Mouse (Mus musculus) large intestine, adult 2 months (tissue): ENCODE measurements around the gene Apol6. TPM values are rescaled to one million over a fixed set of nuclear protein-coding genes. Genes with fewer than 3 reads are reported as not detected.

ENCODE experiments used
- DNase-seq: peaks from one replicate; pipeline ENCODE4 v3.0.0-alpha.2; 2012; ENCODE audit warnings: low read depth, low spot score
- WGBS: fragments of 180-500 bp; shearing (Covaris S2); methylation state at CpG from one replicate; pipeline ENCODE4 v1.1.7; 2018; 5-methylcytosine and 5-hydroxymethylcytosine counted together
- polyA plus RNA-seq: library from polyadenylated mRNA; depleted of rRNA; stranded (reverse); fragments of >200 nt; gene quantifications from 2 replicates; pipeline ENCODE4 v1.2.3, GENCODE M21; 2012; rRNA removed

Apol6 gene
- 3.6 and 3.8 TPM in 2 replicates for polyA plus RNA-seq

DNA sequence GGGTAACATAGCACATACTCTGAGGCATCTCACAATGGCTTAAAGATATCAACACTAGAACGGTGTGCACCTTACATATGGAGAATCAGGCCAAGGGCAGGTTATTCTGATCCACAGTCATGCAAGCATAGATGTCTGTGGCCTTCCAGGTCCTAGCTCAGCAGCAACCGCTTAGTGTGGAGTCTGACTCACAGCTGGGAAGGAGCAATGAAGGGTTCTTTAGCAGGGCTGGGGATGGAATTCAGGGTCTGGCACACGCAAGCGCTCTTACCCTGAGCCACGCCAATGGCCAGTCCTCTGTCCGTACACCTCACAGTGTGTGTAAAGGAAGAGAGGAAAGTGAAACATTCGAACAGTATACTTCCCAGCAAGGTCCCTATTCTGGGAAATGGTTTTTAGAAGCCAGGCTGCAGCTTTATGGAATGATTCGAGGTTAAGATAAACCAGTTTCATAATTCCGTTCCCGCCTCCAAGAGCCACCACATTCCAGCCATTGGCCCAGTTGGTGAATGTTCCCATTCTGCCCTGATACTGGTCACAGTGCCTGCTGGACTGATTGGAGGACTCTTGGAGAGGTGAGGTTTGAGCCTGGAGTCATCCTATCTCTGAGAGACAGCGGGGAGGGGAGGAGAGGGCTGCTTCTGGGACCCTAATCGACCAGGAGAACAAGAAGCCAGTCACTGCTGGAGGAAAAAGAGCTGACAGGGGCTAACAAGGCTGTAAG, at the start of gene Apol6:
Apol6 (plus strand) TSS at position 133 of the 724 bp plus-strand sequence.
- DNase-seq = no peak
- 75% methylated on average over 12 of the region's 12 CpGs for WGBS

DNA sequence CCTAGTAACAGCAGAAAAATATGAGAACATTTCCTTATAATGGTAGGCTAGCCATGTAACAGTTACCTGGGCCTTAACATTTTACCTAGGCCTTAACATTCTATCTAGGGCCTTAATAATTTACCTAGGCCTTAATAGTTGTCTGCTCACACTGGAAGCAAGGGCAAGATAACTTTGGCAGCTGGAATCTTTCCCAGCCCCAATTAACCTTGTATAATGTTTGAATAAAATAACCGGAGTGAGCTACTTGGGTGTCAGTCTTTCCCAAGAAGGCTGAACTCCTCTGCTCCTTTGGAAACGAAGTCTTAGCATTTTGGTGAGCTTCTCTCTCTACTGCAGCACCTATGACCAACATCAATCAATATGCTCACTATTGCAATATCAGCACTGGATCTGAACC, 46.5 kb upstream of the Apol6 start:
- DNase-seq = no peak
- 27% methylated on average over 2 of the region's 2 CpGs for WGBS

DNA sequence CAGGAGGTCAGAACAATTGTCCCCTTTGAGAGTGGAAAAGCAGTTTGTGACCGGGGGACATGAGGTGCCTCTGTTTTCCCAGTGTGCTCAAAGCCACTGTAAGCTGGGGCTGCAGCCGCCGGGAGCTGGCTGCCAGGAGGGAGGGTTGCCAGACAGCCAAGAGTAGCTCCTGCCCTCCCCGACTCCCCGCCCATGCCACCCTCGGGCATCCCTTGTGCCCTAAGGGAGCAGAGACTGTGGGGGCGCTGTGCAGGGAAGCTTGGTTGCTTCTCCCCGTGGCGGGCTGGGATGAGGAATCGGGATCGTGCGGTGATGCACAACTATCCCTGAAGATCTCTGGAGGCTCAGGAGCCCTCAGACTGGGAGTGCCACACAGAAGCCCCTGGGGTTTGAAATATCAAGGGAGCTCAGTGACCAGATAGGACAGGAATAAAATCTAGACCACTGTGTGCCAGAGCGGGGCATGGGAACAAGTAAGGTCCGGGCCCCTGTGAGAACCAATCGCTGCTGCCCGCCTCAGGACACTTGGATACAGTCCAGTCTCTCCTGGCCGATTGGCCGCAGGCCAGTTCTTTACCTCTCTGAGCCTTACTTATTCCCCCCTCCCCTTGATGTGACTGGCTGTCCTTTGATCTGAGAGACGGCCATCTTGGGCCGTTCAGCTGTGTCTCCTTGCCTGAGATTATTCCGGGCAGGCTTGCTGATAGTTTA, 45.5 kb upstream of the Apol6 start:
- WGBS = 42% methylated on average over 21 of the region's 21 CpGs
- DNase-seq = no peak

DNA sequence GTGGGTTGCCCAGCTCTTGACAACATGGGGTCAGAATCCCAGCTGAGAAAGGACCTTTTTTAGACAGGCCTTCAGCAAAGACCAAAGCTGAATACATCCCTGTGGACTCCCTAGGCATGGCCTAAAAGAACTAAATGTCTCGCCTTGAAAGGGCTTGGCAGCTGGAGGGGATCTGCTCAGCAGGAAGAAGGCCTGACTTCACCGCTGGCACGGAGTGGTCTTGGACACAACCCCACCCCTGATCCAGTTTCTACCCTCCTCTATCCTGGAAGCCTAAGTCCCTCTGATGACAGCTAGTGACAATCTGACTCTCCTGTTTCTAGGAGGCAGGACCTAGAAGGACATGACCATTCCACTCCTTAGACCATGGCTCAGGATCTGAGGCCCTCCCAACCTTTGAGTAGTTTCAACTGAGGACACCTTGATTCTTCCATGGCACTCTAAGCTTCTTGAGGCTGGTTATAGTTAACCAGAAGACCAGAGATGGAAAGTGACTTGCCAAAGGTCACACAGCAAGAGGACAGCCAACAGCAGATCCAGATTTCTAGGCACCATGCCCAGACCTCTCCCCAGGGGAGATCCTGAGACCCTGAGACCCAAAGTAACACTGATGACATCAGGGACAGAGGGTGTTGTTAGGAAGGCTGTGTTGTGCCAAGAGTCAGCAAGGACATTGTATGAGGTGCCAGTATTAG, 41.2 kb upstream of the Apol6 start:
- WGBS = 84% methylated on average over 3 of the region's 3 CpGs
- no peak for DNase-seq

DNA sequence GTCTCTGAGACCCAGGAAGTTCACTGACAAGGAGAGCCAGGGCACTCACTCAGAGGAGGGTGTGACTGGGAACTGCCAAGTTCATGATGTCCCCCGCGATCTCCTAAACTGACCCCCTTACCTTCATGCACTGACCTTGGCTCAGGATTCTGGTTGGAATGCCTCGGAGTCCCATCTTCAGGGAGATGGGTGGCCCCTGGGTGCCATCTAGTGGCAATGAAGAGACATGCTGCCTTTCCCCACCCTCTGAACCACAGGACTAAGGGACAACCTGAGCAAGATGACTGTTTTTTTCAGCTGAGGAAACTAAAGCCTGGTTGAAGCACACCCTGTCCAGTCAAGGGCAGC, 40.7 kb upstream of the Apol6 start:
- DNase-seq = peak; percentile 44
- WGBS = 2% methylated on average over 3 of the region's 3 CpGs

DNA sequence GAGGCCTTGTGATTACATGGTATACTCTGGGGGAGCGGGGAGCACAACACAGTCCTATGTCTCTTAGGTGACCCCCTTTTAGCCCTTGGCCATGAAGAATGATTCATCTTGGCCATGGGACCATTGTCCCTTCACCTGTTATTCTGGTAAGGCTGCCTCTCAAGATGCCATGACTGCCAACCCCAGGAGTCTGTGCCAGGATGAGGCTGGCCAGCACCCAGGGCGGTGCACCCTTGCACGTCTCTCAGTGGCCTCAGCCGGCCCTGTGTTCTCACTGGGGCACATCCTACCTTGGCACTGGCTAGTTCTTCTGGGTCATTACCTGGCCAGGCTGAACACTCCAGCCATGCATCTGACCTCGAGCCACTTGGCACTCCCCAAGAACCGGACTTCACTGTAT, 35.7 kb upstream of the Apol6 start:
- WGBS = 81% methylated on average over 6 of the region's 6 CpGs

DNA sequence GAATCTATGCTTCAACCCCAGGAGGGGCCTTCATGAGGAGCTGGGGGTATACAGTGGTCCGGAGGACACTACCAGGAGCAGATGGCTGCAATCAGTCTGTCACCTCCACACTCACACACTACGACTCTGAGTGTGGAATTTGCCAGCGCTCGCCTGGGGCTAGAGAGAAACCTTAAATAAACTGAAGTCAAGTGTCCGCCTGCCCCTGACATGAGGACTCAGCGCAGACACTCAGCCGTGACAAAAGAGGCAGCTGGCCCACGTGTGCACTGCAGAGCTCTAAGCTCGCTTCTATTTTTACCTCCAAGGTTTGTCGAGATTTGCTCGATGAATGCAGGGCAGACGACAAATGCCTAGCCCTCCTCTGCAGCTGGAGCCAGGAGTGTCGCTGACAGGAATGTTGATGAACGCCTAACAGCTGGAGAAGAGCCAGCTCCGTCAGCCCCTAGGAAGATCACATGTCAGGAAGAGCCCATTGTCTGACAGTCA, 30.7 kb upstream of the Apol6 start:
- WGBS = 18% methylated on average over 15 of the region's 15 CpGs
- no peak for DNase-seq

More for the DNA sequence above, 35.7 kb upstream of the Apol6 start:
- DNase-seq = no peak

DNA sequence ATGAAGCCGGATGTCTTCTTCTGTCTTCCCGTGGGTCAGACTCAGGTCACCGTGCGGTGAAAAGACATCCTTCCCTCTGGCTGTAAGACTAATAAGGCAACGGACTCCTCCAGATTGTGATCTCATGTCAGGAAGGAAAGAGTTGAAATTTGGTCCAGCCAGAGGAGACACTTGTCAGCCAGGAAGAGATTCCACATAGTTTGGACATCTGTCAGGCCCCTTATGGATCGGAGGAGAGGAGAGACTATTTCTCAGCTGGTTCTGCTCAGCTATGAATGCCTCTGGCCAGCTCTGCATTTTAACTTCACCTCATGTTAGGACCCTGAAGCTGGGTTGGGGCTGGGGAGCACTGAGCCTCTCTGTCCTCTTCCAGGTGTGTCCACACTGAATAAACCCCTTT, 30.1 kb upstream of the Apol6 start:
- DNase-seq = no peak
- 56% methylated on average over 6 of the region's 6 CpGs for WGBS

DNA sequence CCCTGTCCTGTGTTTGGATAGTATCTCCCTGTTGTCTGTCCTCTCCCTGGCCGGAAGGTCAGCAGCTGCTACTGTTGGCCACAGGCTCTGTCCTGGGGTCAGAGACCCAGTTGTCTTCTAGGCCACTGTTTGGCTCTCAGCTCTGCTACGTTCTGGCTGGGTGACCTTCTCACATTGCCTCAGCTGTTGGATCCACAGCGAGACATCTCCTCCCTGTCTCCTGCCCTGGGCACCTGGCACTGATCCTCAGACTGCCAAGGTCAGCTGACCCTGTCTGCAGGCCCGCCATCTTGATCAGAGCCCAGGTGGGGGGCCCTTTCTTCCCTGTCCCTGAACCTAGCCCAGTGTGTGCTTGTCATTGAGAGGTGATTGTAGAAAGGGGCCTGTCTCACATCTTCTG, 29.5 kb upstream of the Apol6 start:
- WGBS = 69% methylated on average over 4 of the region's 4 CpGs
- no peak for DNase-seq

DNA sequence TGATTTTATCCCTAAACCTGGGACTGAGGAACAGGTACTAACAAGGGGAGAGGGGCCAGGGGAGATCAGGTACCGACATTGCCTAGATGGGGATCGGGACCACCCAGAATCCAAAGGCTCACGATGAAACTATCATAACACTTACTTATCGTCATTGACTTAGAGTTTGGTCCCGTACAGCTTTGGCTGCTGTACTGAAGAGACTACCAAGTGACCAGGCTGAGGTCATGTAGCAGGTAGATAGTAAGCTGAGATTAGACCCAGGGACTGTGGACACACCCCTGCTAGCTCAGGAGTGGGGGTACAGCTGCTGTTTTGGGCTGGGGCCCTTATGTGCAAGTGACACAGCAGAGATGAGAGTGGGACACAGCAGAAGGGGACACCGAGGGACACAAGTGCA, 28.0 kb upstream of the Apol6 start:
- WGBS = 95% methylated on average over 6 of the region's 6 CpGs

DNA sequence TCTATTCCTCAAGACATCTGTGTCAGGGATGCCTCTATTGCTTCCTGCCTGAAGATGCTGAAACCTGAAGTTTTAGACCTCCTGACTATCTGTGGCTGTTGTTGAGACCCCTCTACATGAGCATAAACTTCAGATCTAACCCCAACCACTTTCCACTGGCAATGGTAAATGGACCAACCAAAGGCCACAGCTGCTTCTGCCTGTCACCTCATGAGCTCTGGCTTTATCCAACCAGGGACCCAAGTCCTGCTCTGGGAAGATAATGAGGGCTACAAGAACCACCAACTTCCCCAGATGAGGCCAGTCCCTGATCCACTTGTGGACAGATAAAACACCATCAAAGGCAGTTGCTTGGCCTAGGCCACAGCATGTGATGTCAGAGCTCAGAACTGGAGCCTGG, 26.6 kb upstream of the Apol6 start:
- DNase-seq = no peak

More for the DNA sequence above, 28.0 kb upstream of the Apol6 start:
- no peak for DNase-seq

DNA sequence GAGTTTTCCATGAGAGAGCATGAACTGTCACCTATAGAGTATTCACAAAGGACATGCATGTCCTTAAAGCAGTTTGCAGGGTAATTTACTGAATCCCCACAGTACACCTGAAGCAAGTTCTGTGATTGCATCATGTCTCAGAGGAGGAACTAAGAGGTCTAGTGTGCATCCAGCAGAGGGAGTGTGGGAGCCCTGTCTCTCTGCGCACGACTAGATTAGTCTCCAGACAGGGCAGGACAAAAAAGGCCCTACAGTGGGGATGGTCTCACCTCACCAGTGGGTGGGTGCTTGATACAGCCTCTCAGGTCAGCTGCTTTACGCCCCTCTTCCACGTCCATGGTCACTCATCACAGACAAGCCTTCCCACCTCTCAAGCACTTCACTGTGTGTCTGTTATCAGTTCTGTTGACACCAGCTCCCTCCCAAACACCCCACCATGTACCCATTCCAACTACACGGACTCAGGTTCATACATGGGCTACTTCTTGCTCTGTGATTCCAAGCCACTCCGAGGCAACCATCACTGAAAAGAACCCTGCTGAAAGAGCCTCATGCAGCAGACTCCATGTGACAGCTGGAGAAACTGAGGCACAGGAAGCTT, 25.7 kb upstream of the Apol6 start:
- no peak for DNase-seq
- WGBS = 50% methylated on average over 6 of the region's 6 CpGs

DNA sequence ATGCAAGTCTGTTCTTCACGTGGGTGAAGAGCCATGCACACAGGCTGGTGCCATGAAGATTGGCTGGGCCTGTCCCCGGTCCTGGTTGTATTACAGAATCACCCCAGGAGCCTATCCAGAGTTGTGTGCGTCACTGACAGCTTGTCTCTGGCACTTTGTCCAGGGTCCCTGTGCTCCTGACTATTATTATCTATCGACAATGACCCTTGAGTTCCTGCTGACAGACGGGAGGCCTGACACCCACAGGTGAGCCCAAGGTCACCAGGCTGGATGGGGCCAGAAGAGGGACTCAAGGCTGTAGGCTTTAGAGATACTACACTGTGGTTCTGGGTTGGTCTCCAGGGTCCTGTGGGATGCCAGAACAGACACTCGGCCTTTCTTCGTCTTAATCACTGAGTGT, 25.0 kb upstream of the Apol6 start:
- 62% methylated on average over 7 of the region's 7 CpGs for WGBS
- DNase-seq = no peak

DNA sequence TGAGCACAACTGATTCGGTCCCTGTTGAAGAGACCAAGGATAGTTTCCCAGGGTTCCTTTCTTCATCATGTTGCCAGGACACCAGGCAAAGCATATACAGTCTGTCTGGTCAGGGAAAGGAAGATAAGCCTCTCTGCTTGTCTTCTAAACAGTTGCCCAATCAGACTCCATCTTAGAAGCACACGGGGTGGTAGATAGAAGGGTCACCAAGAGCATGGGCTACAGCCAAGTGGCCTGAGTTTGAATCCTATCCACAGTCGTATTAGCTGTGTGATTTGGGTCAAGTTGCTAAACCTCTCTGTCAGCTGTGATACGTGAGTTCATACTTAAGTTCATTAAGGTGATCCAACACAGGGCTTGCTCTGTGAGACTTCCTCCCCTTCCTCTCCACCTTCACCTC, 24.4 kb upstream of the Apol6 start:
- no peak for DNase-seq
- WGBS = 78% methylated on average over 4 of the region's 4 CpGs

DNA sequence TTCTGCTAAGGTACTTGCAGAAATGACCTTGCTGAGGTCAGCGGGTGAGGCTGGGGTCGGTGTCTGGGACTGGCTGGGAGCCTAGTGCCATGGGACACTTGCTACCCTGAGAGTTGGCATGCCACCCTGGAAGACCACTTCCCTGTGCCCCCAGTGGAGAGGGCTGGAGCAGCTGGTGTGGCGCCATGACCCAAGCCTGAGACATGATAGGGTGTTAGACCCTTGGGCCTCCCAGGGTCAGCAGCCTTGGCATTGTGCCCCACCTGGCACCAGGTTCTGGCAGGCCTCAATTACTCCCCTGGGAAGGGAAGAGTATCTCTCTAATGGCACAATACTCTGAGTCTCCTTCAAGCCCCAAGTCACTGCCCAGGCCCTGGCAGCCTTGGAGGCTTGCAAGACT, 23.5 kb upstream of the Apol6 start:
- 94% methylated on average over 3 of the region's 3 CpGs for WGBS
- no peak for DNase-seq

DNA sequence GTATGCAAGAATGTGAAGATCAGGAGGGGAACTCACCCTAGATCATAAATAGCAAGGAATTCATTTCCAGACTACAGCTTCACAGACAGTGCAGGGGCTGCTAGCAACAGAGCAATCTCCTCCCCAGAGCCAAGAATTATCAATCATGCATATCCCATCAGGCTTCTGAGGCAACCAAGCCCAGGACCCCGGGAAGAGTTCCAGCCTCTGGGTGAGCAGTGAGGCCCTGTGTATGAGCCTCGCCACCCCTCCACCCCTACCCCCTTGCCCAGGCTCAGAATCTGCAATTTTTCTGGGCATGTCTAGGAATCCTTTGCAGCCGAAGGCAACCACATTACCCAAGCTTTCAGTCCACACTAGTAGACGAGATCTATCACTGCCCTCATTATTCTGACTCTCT, 22.7 kb upstream of the Apol6 start:
- DNase-seq = no peak
- 88% methylated on average over 4 of the region's 4 CpGs for WGBS

DNA sequence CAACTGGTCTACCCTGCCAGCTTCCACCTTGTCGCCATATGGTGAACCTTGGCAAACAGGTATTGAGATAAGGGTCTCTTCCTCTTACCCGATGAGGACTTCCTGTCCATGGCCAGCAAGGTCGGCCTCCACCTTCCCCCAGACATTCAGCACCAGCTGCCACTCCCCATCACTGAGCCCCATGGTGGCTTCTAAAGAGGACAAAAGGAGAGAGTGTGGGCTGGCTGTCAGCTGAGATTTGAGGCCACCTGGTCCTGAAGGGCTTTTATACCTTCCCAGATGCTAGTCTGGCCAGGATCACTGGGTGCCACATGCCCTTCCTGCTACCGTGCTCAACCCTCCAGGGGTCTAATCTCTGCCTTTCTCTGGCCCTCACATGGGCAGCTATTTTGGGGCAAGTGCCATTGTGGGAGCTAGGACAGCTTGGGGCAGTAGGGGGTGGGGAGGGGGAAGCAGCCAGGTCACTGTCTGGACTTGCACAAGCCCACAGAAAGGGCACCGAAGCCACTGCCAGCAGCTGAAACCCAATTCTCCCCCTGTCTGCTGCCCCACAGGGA, 22.1 kb upstream of the Apol6 start:
- no peak for DNase-seq
- 68% methylated on average over 5 of the region's 5 CpGs for WGBS

DNA sequence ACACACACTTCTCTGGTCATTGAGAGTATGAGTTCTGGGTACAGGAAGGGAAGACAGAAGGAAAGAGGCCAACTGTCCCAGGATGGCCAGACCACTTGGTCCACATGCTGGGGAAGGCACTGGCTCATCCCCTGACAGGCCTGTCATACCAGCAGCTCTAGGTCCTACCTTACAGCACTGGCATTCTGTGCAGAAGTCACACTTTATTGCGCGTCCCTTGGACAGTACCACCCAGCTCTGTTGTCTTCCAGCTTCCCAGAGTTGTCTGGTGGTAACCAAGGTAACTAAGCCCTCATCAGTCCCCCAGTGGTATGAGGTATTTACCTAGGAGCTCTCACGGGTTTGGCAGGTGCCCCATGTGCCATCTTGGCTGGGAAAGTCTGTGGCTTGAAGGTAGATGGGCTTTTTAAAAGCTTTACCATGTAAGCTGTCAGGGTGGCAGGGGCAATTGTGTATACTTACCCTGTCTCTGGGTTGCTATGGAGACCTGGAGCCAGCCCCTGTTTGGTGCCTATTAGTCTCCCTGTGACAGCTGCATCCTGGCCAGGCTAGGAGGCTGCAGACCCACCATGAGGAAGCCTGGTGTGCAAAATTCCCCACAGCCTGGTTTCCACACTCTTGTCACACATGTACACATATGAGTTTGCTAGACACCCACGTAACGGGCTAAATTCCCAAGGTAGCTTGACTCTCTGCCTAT, 18.5 kb upstream of the Apol6 start:
- no peak for DNase-seq
- WGBS = 67% methylated on average over 5 of the region's 5 CpGs

DNA sequence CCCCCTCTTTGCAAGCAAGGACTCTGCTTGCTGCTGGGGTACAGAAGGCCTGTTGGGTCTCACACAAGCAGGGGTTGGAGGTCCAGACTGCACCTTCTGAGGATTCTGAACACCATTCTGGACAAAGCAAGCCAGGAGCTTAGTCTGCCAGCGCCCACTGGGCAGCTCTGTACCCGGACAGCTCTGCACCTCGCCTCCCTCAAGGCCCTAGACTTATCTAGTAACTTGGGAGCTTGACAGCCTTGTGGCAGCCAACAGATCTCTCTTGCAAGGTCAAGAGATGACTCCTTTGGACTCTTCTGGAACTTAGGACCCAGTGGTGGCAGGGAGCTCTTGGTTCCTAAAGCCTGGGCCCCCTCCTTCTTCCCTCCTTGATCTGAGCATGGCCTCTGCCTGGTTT, 17.4 kb upstream of the Apol6 start:
- 92% methylated on average over 3 of the region's 3 CpGs for WGBS
- no peak for DNase-seq

DNA sequence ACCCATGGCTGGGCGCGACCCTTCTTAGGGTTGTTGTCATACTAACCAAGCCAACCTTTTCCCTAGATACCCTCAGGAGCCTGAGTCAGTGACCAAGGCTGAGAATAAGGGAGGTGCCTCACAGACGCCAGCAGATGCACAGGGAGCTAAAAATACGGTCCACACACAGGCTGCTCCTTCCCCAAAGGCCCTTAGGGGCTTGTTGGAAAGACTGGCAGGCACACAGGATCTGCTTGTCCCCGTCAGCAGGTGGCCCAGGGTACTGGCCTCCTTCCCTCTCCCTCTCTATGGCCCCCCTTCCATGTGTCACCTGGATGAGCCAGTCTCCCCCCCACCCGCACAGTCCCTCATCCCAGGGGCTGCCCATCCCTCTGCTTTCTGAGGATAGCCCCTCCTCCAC, 16.9 kb upstream of the Apol6 start:
- 74% methylated on average over 6 of the region's 6 CpGs for WGBS
- no peak for DNase-seq
